Mouse (Mus musculus): ENCODE results near the gene Rab3ip.

DNA sequence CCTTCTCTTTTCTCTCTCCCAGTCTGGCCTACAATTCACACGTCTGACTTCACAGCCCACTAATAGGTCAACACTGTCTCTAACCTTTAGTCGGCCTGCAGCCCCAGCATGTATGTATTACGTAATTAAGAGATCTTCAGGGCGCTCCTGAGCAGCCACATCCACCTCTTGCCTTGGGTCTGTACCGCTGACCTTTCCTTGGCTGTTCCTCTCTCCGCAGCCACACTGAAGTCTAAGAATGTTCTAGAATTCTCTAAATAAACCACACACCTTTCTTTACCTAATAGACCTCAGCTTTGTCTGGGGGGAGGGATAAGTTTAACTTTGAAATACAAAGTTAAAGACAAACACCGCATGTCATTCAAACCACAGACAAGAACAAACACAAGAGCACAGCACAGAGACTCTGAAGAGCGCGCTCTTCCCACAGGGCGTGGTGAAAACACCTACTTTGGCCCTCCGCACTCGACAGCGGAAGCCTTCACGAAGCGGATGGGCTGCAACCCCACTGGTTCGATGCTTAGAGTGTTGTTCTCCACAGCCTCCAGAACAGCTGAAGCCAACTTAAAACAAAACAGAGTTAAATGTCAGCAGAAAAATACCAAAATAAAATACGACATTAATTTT, 36.8 kb downstream of the Rab3ip start:
- TF ChIP-seq POU5F1 (IDR thresholded peaks at IDR 0.05; ENCODE audit: borderline replicate concordance, low read length): no peak
- TF ChIP-seq CTCF (conservative IDR thresholded peaks at IDR 0.05; ENCODE audit: low read length): no peak
- no peak for TF ChIP-seq NANOG (IDR thresholded peaks at IDR 0.05; ENCODE audit: borderline replicate concordance, low read length)
